Mouse (Mus musculus) CH12.LX (cell line): ENCODE measurements around the gene Taf15. TPM values are rescaled to one million over a fixed set of nuclear protein-coding genes. Genes with fewer than 3 reads are reported as not detected.

ENCODE experiments used
- DNase-seq: peaks from one replicate; pipeline ENCODE4 v3.0.0-alpha.2; 2013; ENCODE audit errors: extremely low read depth
- H3K27ac ChIP-seq: 2 replicates; pipeline ENCODE4 v1.5.1; 2012; ENCODE audit warnings: low read depth, mild to moderate bottlenecking, control low read depth, moderate library complexity; ENCODE audit not compliant: insufficient read depth
- H3K27me3 ChIP-seq: replicated peaks from 2 replicates; pipeline ENCODE3; 2012; ENCODE audit warnings: inconsistent platforms
- H3K36me3 ChIP-seq, 2 experiments: replicated peaks in 1 of 2; 2 replicates each; pipeline versions ENCODE3 to v1.6.1; 2012; ENCODE audit warnings: inconsistent platforms in 1 of 2, low read length in 1 of 2, mild to moderate bottlenecking in 1 of 2, mixed read lengths in 1 of 2, moderate library complexity in 1 of 2; ENCODE audit not compliant: control insufficient read depth in 1 of 2, insufficient read depth in 1 of 2
- H3K4me1 ChIP-seq, 2 experiments: 2 replicates each; pipeline ENCODE4 v1.6.1; 2012; ENCODE audit warnings: inconsistent platforms in 1 of 2, moderate library complexity in 1 of 2; ENCODE audit not compliant: insufficient read depth in 2 of 2, control insufficient read depth in 1 of 2
- H3K4me2 ChIP-seq: 2 replicates; pipeline ENCODE4 v1.6.1; 2012; ENCODE audit warnings: low read depth, mild to moderate bottlenecking, control low read depth; ENCODE audit not compliant: poor library complexity, insufficient read depth, severe bottlenecking
- H3K4me3 ChIP-seq, 3 experiments: fragments of 150-350 bp in 1 of 3; sonication (generic) in 1 of 3; replicated peaks in 1 of 3; 2 replicates each; pipeline versions ENCODE3 to v1.5.1; 2011 to 2012; ENCODE audit warnings: low read depth in 2 of 3, low read length in 2 of 3, mild to moderate bottlenecking in 2 of 3, moderate library complexity in 2 of 3, control low read depth in 1 of 3, improper control_type of control experiment in 1 of 3, inconsistent platforms in 1 of 3, mixed read lengths in 1 of 3; ENCODE audit not compliant: poor library complexity in 1 of 3
- H3K79me2 ChIP-seq: replicated peaks from 2 replicates; pipeline ENCODE4 v1.6.1; 2012; ENCODE audit warnings: mild to moderate bottlenecking, moderate library complexity; ENCODE audit not compliant: control insufficient read depth, poor library complexity, insufficient read depth, severe bottlenecking; ENCODE audit errors: extremely low read depth
- H3K9ac ChIP-seq: 2 replicates; pipeline ENCODE4 v1.6.1; 2012; ENCODE audit warnings: low read depth, mild to moderate bottlenecking, control low read depth, moderate library complexity; ENCODE audit not compliant: insufficient read depth
- H3K9me3 ChIP-seq: replicated peaks from 2 replicates; pipeline ENCODE3; 2012; ENCODE audit warnings: low read length, inconsistent platforms, mixed read lengths
- CHD2 ChIP-seq: IDR thresholded peaks from 2 replicates; pipeline ENCODE4 v1.6.1; 2011; ENCODE audit warnings: low read length, improper control_type of control experiment
- GABPA ChIP-seq: IDR thresholded peaks from 2 replicates; pipeline ENCODE4 v1.6.1; 2012; ENCODE audit warnings: low read depth, low read length, improper control_type of control experiment, inconsistent platforms; ENCODE audit not compliant: insufficient replicate concordance
- IRF4 ChIP-seq: IDR thresholded peaks from 2 replicates; pipeline ENCODE4 v1.6.1; 2014; ENCODE audit warnings: low read depth, mild to moderate bottlenecking, inconsistent platforms, low read length, improper control_type of control experiment
- JUN ChIP-seq: IDR thresholded peaks from 2 replicates; pipeline ENCODE4 v1.6.1; 2011; ENCODE audit warnings: low read depth, mild to moderate bottlenecking, low read length, improper control_type of control experiment, moderate library complexity; ENCODE audit not compliant: insufficient read depth
- JUND ChIP-seq: conservative IDR thresholded peaks from 2 replicates; pipeline ENCODE4 v1.6.1; 2011; ENCODE audit warnings: low read depth, low read length, improper control_type of control experiment
- KAT2A ChIP-seq: IDR thresholded peaks from 2 replicates; pipeline ENCODE4 v1.6.1; 2012; ENCODE audit warnings: low read length, improper control_type of control experiment, inconsistent platforms; ENCODE audit not compliant: insufficient replicate concordance
- MAFK ChIP-seq: IDR thresholded peaks from 2 replicates; pipeline ENCODE4 v1.6.1; 2011; ENCODE audit warnings: low read length, improper control_type of control experiment; ENCODE audit not compliant: insufficient replicate concordance
- MXI1 ChIP-seq: IDR thresholded peaks from 2 replicates; pipeline ENCODE4 v1.6.1; 2011; ENCODE audit warnings: mild to moderate bottlenecking, low read depth, low read length, improper control_type of control experiment
- NRF1 ChIP-seq: IDR thresholded peaks from 2 replicates; pipeline ENCODE4 v1.6.1; 2014; ENCODE audit warnings: low read depth, mild to moderate bottlenecking, inconsistent platforms, low read length, improper control_type of control experiment, moderate library complexity
- PAX5 ChIP-seq: IDR thresholded peaks from 2 replicates; pipeline ENCODE4 v1.6.1; 2012; ENCODE audit warnings: low read length, inconsistent platforms, mixed read lengths
- RAD21 ChIP-seq: IDR thresholded peaks from 2 replicates; pipeline ENCODE4 v1.6.1; 2011; ENCODE audit warnings: low read depth, mild to moderate bottlenecking, low read length, improper control_type of control experiment, moderate library complexity
- TBP ChIP-seq: conservative IDR thresholded peaks from 2 replicates; pipeline ENCODE4 v1.6.1; 2011; ENCODE audit warnings: low read depth, low read length, improper control_type of control experiment
- UBTF ChIP-seq: IDR thresholded peaks from 2 replicates; pipeline ENCODE4 v1.6.1; 2012; ENCODE audit warnings: low read depth, mild to moderate bottlenecking, inconsistent platforms, low read length, improper control_type of control experiment, moderate library complexity
- ZC3H11A ChIP-seq: IDR thresholded peaks from 2 replicates; pipeline ENCODE4 v1.6.1; 2012; ENCODE audit warnings: low read depth, mild to moderate bottlenecking, inconsistent platforms, low read length, improper control_type of control experiment
- ZKSCAN1 ChIP-seq: IDR thresholded peaks from 2 replicates; pipeline ENCODE4 v1.6.1; 2012; ENCODE audit warnings: low read depth, inconsistent platforms, low read length, improper control_type of control experiment, borderline replicate concordance
- ZNF384 ChIP-seq: IDR thresholded peaks from 2 replicates; pipeline ENCODE4 v1.6.1; 2012; ENCODE audit warnings: low read depth, low read length, improper control_type of control experiment, inconsistent platforms
- dilution Hi-C: fragments of 300-500 bp; cut with MboI; formaldehyde crosslinking; loops from 2 replicates; pipeline ENCODE4 v1.14.3; 2020; ENCODE audit warnings: low sequenced_read_pairs; ENCODE audit not compliant: extremely low pct_unique_long_range_greater_than_20kb, extremely low pct_ligation_motif_present
- in situ Hi-C: fragments of 300-500 bp; cut with MboI; formaldehyde crosslinking; loops from 3 replicates; pipeline ENCODE4 v1.14.3; 2019; ENCODE audit warnings: low sequenced_read_pairs, low pct_ligation_motif_present, low pct_unique_long_range_greater_than_20kb, mixed read lengths
- polyA plus RNA-seq: library from polyadenylated mRNA; unstranded; fragments of >175 nt; gene quantifications from 2 replicates; pipeline ENCODE4 v1.2.1, GENCODE M21; 2012; ENCODE audit warnings: low read depth; ENCODE audit not compliant: insufficient read length
- total RNA-seq, 2 experiments: library from RNA; depleted of rRNA; stranded (reverse); fragments of 300-350 nt in 1 of 2; fragments of >200 nt in 1 of 2; gene quantifications; 2 replicates each; pipeline ENCODE4 v1.2.3; 2012 to 2014

Gene Taf15
- total and polyA plus RNA-seq, 3 experiments = 38.8 to 367 (median 69.8) TPM

DNA sequence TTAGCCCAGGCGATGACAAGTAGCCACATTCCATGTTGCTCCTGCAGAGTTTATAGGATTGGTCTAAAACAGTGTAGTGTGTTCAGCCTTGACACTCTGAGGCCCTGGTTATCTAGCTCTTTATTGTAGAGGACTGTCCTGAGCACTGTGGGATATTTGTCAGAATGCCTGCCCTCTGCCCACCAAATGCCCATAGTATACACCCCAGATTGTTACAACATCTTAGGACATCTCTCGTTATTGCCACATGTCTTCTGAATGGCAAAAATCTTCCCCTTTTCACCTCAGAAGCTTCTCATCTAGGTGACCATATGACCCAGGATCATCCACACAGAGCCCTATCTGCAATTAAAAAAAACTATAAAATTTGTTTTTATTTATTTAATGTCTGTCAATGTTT lies 40.4 kb upstream of the Taf15 start:
- in situ Hi-C loops = no loop called here
- Histone ChIP-seq H3K4me3 (no peak overlapping the region), H3K9ac (no peak overlapping the region), H3K4me2 (no peak overlapping the region), H3K4me1 (peaks cover 0 to under 1% of the 10 kb centered on the region in 2 experiments; a peak in 2 of 4 replicates), H3K9me3 (peaks cover 8% of the 10 kb centered on the region), H3K27me3 (peaks cover 87% of the 10 kb centered on the region), H3K27ac (no peak overlapping the region), H3K36me3 (no peaks in the 10 kb centered on the region), H3K79me2 (no peaks in the 10 kb centered on the region)
- no peak for TF ChIP-seq ZC3H11A
- no peak for TF ChIP-seq KAT2A
- TF ChIP-seq CHD2 = no peak
- TF ChIP-seq MXI1 = no peak
- no peak for TF ChIP-seq NRF1
- TF ChIP-seq TBP = no peak
- no peak for TF ChIP-seq ZKSCAN1
- no peak for TF ChIP-seq PAX5
- no peak for TF ChIP-seq ZNF384
- TF ChIP-seq RAD21 = no peak
- TF ChIP-seq MAFK = no peak
- no peak for TF ChIP-seq IRF4
- no peak for TF ChIP-seq JUN
- DNase-seq = no peak
- dilution Hi-C loops = no loop called here

DNA sequence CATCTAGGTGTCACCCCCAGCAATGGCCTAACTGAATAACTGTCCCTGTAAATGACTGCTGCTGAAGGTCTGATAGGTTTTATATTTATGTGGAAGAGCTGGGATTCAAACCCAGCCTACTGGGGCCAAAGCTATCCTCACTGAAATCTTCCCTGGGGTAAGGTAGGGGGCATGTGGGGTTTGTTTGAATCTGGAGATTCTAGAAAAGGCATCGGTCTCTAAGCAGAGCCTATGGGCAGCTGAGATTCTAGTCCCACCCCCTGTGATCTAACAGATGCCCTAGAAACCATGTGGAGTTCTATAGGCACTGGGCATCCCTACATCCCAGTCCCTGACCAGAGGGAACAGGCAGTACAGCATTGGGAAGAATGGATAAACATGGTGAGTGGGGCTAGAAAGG lies 35.5 kb upstream of the Taf15 start, which contains the start of gene 1700020L24Rik:
Gene 1700020L24Rik (plus strand): TSS at position 301 of the 400 bp plus-strand sequence.
- Histone ChIP-seq H3K36me3 (no peaks in the 10 kb centered on the region), H3K4me3 (no peak within 1 kb of the TSS), H3K9ac (no peak within 1 kb of the TSS), H3K9me3 (peaks cover 8% of the 10 kb centered on the region), H3K4me1 (peaks cover 0 to 6% of the 10 kb centered on the region in 2 experiments; a peak in 2 of 4 replicates), H3K27me3 (peaks cover 75% of the 10 kb centered on the region), H3K4me2 (no peak within 1 kb of the TSS), H3K27ac (no peak within 1 kb of the TSS)
- dilution Hi-C loops = no loop called here
- no peak for DNase-seq
- TF ChIP-seq JUND (no peak), GABPA (no peak), NRF1 (no peak), UBTF (no peak), PAX5 (no peak), RAD21 (no peak)
- TF ChIP-seq, all 38 proteins: peak for 0
- no peaks in the 10 kb centered on the region for H3K79me2 ChIP-seq
- in situ Hi-C loops = no loop called here
